Mouse (Mus musculus): ENCODE results near the gene D630039A03Rik. TPM values are rescaled to one million over a fixed set of nuclear protein-coding genes. Genes with fewer than 3 reads are reported as not detected.

The D630039A03Rik gene
- under 1 TPM; 0.20 to 0.43 TPM for total RNA-seq (2021)
- long read RNA-seq, experiment 1: 0 reads
- long read RNA-seq, experiment 2: 0 reads

DNA sequence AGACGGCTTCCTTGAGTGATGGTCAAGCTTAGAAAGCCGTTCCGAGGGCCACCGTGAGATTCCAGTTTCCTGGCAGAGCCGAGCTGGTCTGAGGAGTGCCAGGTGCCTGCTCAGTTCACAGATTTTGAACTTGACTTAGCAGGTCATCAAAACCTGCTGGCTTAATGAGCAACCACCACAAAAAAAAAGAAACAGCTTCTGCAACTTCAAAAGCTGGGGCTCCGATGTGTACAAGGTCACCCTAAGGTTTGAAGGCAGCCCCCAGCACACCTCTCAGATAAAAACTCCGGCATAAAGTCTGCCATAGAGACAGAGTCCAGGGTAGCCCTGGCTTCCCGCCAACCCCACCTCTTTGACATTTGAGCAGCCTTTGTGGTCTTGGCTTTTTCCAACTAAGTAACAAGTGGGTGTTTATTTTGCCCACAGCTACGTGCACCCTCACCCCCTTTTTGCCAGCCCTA is at the start of gene D630039A03Rik:
TSS of gene D630039A03Rik (minus strand) at position 97 of the 461 bp plus-strand sequence.
- peak in 1 of 2 experiments; percentile 21 for DNase-seq
- intact Hi-C loops (cut with DNase I): no loop called here

DNA sequence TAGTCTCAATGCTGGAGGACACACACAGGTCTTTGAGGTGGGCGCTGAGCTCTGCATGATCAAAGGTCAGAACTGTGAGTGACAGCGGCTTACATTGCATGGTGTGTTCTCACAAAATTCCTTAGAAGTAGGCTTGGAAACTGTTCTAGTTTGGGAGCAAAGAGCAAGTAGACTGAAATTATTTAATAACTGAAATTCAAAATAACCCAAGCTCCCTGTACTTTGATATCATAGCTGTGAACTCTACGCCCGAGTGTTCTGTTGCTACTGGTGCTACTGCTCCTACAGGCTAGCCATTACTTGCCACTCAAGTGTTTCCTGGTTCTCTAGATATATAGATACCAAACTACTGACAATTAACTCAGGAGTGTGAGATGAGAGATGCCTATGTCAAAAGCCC is 49.4 kb upstream of the D630039A03Rik start:
- DNase-seq: no peak
- intact Hi-C loops (cut with DNase I): no loop called here

- intact Hi-C loops (cut with DNase I): no loop called here
- DNase-seq: no peak
Measured at GRCm38 (mm10) chr4:57964143-57964542, 48.0 kb upstream of the D630039A03Rik start.

DNA sequence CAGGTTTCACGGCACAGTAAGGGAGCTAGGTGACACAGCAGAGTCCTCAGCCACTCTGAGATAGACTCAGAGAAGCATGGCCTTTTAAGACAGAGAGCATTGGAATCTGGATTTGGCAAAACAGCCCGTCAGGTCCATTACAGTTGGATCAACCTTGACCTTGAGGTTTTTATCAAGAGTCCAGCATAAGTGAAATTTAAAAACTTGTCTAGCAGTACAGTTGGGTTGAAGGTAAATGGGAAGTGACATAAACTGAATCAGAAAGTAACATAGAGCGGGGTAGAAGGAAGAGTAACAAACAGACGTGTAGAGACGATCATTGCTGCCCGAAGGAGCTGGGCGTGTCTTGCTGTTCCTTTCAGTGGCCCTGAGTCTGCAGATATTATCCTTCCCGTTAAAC is 43.0 kb upstream of the D630039A03Rik start:
- intact Hi-C loops (cut with DNase I): loop anchor here (5.0 kb wide), 1 partner anchor 118 kb away; no protein-coding TSS in a partner anchor
- DNase-seq: no peak

GRCm38 (mm10) chr4:57958098-57958497 is 42.0 kb upstream of the D630039A03Rik start:
- intact Hi-C loops (cut with DNase I): loop anchor here (5.0 kb wide), 1 partner anchor 119 kb away; no protein-coding TSS in a partner anchor
- DNase-seq: no peak

- DNase-seq: no peak
- intact Hi-C loops (cut with DNase I): loop anchor here (5.0 kb wide), 1 partner anchor 120 kb away; no protein-coding TSS in a partner anchor
Measured at GRCm38 (mm10) chr4:57957200-57958085, 41.3 kb upstream of the D630039A03Rik start.

GRCm38 (mm10) chr4:57956029-57956960 is 40.2 kb upstream of the D630039A03Rik start, which contains the start of gene Txn1:
TSS of gene Txn1 (minus strand) at chr4:57956411.
- peak; percentile 99 to 100 for DNase-seq
- intact Hi-C loops (cut with DNase I): loop anchor here (5.0 kb wide), 1 partner anchor 121 kb away; no protein-coding TSS in a partner anchor

DNA sequence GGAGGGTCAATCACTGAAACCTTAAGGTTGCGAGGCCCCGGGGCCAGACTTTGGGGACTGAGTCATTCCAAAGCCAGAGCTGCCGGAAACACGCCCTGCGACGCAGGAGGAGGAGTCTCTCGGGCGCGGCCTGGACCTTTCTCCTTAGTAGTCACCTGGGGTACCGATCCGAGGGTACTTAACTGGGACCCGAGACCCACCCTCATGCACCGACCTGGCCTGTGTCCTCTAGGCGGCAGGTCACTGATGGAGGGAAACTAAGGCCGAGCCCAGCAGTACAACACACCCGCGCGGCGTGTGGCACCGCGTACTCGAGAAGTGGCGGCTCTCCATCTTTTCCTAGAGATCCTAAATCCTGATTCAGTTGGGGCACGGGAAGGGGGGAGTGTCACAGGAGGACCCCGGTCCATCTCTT is 39.5 kb upstream of the D630039A03Rik start:
- intact Hi-C loops (cut with DNase I): loop anchor here (5.0 kb wide), 1 partner anchor 122 kb away; no protein-coding TSS in a partner anchor
- peak; percentile 65 to 70 for DNase-seq

DNA sequence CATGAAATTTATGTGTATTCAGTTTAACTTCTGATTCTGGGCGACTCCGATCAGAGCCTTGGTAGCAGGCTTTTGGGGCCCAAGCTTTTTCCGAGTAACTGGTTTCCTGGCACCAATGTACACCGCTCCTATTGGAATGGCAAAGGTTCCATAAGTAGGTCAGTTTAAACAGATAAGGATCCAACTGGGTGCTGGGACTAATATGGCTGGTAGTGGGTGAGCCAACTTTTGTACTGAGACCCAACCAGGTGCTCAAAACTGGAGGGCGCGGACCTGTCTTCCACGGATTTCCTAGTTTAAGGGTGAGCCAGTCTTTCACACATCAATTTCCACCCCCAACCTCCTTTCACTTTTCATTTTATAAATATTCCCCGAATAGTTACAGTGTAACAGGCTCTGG is 38.9 kb upstream of the D630039A03Rik start:
- intact Hi-C loops (cut with DNase I): loop anchor here (5.0 kb wide), 1 partner anchor 122 kb away; no protein-coding TSS in a partner anchor
- DNase-seq: no peak

DNA sequence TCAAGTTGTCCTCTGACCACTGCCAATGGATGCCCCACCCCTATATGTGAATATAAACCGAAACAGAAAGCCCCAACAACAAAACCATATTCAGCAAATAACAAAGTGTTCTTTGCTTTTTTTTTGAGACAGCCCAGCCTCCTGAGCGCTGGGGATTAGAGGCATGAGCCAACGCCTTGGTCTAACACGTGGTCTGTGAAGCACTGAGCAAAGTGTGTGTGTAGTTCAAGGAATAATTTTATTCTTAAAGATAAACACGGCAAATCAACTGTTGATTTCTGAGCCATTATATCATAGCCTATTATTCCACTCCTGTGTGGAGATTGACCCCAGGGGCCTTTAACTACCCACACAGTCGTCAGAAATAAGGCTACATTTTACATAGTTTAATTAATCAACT is 38.5 kb upstream of the D630039A03Rik start:
- DNase-seq: no peak
- intact Hi-C loops (cut with DNase I): no loop called here

- intact Hi-C loops (cut with DNase I): no loop called here
Measured at GRCm38 (mm10) chr4:57953796-57954195, 37.7 kb upstream of the D630039A03Rik start.

GRCm38 (mm10) chr4:57952891-57953290 is 36.8 kb upstream of the D630039A03Rik start:
- intact Hi-C loops (cut with DNase I): no loop called here

More at GRCm38 (mm10) chr4:57953796-57954195, 37.7 kb upstream of the D630039A03Rik start:
- no peak for DNase-seq

DNA sequence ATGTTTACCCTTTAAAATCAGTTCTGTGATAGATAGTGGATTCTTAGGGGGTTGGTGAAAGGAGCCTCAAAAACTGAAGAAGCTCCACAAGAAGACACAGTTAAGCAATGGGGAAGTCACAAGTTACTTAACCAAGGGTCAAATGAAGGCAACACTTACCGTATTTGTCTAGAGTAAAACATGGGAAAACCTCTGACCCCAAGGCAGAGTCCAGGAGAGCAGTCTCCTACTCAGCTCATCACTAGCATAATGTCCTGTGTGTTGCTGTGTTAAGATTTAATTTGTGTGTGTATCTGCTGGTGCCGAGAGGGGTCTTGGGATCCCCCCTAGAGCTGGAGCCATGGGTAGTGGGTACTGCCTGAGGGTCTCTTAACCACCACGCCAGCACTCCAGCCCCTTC is 36.3 kb upstream of the D630039A03Rik start:
- no peak for DNase-seq
- intact Hi-C loops (cut with DNase I): no loop called here

More at GRCm38 (mm10) chr4:57952891-57953290, 36.8 kb upstream of the D630039A03Rik start:
- no peak for DNase-seq

GRCm38 (mm10) chr4:57949866-57950265 is 33.8 kb upstream of the D630039A03Rik start:
- DNase-seq: no peak
- intact Hi-C loops (cut with DNase I): no loop called here

- DNase-seq: no peak
- intact Hi-C loops (cut with DNase I): no loop called here
Measured at GRCm38 (mm10) chr4:57947476-57947875, 31.4 kb upstream of the D630039A03Rik start.

- no peak for DNase-seq
- intact Hi-C loops (cut with DNase I): no loop called here
Measured at GRCm38 (mm10) chr4:57947036-57947435, 30.9 kb upstream of the D630039A03Rik start.

DNA sequence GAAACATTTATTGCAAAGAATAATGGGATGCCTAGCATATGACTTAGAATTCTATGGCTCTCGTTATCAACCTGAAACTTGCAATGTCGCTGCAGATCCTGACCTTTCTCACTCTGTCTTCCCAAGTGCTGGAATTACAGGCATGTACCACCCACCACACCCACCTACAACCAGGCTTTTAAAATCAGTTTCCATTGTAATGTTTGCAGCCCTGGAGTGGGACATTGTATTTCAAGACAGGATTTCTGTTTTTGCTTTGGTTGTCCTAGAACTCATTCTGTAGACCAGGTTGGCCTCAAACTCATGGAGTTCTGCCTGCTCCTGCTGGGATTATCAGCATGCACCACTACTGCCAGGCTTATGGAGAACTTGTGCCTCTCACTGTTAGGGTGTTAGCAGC is 26.8 kb upstream of the D630039A03Rik start:
- no peak for DNase-seq
- intact Hi-C loops (cut with DNase I): no loop called here

DNA sequence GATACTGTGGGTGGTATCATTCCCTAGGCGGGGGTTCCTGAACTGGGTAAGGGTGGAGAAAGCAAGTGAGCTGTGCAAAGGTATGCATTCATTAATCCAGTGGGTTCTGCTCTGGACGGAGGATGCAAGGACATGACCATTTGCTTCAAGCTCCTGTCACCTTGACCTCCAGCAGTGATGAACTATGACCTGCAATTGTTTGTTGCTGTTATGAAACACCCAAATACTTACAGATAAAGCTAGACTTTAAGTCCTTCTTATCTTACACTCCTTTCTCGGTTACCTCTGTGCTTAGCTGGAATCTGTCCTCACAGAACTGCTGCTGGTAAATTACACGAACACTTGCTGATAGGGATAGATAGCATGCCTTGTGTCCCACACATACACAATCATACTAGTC is 24.5 kb upstream of the D630039A03Rik start:
- DNase-seq: no peak
- intact Hi-C loops (cut with DNase I): no loop called here

GRCm38 (mm10) chr4:57937292-57937691 is 21.2 kb upstream of the D630039A03Rik start:
- DNase-seq: no peak
- intact Hi-C loops (cut with DNase I): no loop called here

GRCm38 (mm10) chr4:57934181-57934580 is 18.1 kb upstream of the D630039A03Rik start:
- DNase-seq: no peak
- intact Hi-C loops (cut with DNase I): no loop called here

Measured in heart, postnatal 14 days (tissue).